Mouse (Mus musculus): ENCODE measurements around the gene Gucy2f.
"Not testable (repeated sequence)": the region's sequence is repeated elsewhere in the genome, so short reads cannot be mapped to it uniquely, and the experiment has no call there.

Gucy2f gene

DNA sequence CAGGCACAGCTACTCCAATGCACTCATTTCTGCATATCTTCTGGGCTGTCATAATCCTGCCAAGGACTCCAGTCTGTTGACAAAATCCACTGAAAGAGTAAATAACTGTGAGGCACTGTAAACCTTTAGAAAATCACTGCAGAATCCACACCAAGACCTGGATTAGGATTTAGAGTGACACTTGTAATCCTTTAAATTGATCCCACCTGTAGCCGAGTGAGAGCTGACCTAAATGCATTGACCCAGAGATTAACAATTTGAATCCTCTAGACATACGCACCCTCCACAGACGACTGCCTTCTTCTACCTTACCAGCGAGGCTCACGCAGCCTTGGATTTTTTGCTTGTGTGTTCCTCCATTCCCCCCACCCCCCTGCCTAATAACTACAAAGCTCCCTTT lies at the start of gene Gucy2f:
Gucy2f (minus strand) TSS at position 101 of the 400 bp plus-strand sequence.
- DNase-seq: no peak

DNA sequence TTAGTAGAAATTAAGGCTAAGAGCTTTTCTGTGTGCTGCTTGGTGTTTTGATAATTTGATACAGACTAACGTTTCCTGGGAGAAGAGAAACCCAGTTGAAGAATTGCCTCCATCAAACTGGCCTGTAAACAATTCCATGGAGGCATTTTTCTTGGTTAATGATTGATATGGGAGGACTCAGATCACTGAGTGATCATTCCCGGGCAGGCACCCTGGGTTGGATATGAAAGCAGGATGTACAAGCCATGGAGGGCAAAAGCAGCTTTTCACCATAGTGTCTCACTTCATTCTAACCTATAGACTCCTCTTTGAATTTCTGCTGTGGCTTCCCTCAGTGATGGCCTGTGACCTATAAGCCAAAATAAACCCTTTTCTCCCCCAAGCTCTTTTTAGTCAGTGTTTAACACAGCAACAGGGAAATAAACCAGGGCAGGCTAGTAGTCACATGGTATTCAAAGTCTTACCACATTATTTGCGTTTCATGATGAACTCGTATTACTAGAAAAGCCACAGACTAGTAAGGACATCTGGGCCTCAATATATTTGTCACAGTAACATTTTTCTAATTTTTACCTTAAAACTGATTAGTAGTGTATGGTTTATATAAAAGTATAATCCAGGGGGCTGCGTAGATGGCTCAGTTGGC lies 49.1 kb upstream of the Gucy2f start:
- DNase-seq: no peak

DNA sequence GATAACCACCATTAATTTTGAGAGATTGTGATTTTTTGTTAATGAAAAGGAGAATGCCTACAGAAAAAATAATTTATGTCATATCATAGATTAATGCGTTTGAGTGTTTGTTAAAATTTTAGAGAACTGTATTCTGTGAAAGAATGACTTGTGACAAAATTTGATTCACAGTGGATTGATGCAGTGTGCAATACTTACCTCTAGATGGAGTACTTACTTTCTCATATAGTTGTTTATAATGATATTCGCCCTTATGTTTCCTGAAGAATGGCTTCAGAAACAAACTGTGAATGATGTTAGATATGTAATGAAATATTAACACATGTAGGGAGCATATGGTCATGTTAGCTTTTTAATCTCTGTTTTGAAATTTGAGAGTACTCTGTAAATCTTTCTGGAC lies 40.4 kb upstream of the Gucy2f start:
- DNase-seq: no peak

DNA sequence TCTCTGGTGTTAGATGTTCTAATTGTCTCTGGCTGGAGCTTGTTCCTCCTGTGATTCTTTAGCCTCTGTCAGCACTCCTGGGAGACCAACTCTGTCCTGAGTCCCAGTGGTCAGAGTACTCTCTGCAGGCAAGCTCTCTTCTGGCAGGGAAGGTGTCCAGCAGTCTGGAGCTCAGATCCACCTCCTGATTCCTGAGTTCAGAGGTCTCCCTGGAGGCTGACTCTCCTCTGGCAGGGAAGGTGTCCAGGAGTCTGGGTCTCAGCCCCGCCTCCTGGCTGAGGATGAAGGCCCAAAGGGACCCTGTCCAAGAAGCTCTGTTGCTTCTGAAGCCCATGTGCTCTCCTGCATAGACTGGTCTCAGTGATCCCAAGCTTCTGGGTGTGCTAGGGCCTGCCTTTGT lies 39.4 kb upstream of the Gucy2f start:
- not testable (repeated sequence) for DNase-seq

DNA sequence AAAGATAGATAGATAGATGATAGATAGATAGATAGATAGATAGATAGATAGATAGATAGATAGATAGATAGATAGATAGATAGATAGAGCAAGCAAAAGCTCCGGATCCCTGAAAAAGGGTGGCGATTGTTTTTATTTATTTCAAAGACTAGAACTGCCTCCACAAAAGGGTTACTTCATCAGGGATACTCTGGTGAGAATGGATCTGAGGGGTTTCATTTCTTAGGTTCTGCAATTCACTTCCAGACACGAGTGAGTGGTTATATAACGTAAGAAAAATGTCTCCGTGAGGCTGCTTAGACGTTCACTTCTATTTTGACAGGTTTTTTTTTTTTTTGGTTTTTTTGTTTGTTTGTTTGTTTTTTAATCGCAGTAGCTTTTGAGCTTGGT lies 32.0 kb upstream of the Gucy2f start:
- DNase-seq: no peak

DNA sequence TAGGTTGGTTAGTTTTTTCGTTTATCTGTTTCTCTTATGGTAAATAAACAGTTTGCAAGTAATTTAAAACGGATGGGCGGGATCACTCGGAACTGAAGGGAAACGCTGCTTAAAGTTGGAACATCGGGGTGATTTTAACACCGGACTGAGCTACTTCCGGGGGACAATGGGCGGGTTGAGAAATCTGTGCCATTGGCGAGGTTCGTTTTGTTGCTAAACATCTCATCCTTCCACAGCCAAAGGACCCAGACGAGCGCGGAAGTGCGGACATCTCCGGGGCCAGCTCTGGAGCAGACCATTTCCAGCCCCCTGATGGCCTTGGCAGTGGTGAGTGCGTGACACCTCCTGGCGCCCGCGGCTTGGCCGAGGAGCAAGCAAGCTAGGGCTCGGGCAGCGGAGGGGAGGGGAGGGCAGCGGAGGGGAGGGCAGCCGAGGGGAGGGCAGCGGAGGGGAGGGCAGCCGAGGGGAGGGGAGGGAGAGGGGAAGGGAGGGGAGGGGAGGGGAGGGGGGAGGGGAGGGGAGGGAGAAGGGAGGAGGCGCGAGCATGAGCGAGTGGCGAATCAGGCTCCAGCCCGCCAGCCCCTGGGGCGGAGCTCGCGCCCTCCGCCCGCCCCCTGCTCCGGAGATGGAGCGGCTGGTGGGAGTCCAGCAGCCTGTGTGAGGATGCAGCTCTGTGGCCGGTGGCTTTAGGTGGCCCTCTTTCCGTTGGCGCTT lies 31.5 kb upstream of the Gucy2f start:
- DNase-seq: peak; percentile 74

DNA sequence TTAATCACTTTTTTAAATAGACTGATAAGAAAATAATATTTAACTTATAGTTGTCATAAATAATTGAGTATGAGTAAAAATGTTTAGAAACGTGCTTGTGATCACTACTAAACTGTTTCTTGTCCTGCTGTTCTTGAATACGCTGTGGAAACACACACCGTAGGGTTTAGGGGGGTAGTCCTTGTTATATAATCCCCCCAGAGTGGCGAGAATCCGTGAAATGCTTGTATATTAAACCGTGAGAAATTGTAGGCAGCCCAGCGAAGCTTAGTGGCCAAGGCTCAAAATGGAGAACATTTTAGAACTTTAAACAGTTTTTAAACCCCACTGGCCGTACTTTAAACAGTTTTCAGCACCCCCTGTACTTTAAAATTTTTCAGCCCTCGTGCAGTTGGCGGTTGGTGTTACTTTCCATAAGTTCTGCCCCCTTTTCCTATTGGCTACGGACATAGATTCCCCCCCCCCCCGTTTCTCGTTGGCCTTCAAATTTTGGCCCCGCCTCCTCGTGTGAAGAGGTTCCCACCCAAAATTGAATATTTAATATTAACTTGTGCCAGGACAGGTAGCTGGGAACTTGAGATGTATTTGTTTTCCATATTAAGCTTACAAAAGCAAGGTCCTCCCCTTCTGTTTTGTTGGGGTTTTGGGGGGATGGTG lies 30.8 kb upstream of the Gucy2f start:
- DNase-seq: peak; percentile 31

DNA sequence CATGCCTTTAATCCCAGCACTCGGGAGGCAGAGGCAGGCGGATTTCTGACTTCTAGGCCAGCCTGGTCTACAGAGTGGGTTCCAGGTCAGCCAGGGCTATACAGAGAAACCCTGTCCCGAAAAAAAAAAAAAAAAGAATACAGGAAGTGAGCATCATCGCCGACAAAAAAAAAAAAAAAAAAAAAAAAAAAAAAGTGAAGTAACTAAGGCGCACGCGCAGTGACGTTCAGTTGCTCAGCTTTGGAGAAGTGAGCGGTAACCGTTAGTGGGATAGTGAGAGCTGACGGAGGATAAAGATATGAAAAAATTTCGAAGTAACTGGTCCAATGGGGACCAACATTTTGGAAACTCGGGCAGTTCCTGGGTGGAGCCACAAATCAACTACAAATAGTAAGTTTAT lies 29.8 kb upstream of the Gucy2f start, which contains the start of gene Nxt2:
Nxt2 (plus strand) TSS at position 229 of the 400 bp plus-strand sequence.
- no peak for DNase-seq

DNA sequence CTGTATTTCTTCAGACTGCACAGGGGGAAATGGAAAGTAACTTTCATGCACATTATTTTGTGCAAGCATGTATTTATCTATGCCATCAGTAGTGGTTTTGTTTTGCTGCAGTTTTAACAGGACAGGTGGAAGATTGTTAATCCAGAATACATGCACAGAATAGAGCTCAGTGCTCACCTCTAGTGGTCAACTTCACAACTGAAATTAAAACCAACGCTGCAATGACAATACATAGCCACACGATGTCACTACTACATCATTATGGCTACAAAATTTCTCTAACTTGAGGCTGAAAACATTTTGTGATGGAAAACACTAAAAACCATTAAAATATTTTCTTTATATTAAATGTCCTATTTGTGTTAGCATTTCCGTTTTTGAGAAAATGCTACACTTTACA lies 3.6 kb upstream of the Gucy2f start:
- DNase-seq: peak; percentile 7

DNA sequence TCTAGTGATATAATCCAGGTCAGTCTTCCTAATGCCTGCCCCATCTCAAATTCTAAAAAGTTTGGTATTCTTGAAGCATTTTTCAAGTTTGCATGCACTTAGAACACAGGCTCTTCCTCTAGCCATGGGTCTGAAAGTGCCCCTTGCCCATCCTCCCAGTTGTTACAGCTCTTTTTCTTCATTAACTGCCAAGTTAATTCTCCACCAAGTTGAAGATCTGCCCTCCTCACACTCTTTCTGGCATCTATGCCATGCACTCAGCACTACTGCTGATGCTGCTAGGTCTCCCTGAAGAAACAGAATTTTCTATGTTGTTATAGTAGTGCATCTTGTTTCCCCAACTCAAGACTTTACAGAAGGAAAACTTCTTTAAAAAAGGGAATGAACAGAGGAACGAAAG lies 1.2 kb downstream of the Gucy2f start:
- no peak for DNase-seq

DNA sequence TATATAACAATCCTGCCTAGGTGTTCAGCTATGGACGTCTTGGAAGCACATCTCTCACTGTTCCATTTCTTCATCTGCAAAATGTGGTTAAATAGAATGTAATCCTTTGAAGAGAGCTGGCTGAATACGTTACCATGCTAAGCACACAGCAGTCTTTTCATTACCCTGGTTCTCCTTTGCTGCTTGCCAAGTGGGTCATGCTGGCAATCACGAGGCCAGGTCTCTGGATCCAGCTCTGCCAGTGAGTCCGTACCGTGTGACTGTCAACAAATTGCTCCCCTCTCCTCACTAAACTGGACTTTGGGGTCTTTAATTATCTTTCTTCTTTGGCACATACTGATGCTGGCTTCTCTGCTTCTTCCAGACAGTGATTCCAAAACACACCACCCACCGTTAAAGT lies 2.3 kb downstream of the Gucy2f start:
- DNase-seq: no peak

DNA sequence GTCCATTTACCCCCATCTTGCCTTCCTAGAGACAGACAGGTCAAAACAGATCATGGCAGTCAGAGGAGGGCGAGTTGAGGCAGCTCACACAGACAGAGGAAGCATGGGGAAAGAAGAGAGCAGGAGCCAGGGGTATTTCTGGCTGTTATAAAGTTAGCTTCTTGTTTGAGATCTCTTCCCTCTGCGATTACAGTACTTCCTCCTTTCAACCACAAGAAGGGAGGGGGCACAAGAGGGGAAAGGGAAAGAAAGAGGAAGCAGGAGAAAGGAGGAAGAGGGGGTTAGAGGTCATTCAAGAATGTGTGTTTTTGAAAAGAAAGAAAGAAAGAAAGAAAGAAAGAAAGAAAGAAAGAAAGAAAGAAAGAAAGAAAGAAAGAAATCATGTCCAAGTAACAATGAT lies 6.4 kb downstream of the Gucy2f start:
- no peak for DNase-seq

DNA sequence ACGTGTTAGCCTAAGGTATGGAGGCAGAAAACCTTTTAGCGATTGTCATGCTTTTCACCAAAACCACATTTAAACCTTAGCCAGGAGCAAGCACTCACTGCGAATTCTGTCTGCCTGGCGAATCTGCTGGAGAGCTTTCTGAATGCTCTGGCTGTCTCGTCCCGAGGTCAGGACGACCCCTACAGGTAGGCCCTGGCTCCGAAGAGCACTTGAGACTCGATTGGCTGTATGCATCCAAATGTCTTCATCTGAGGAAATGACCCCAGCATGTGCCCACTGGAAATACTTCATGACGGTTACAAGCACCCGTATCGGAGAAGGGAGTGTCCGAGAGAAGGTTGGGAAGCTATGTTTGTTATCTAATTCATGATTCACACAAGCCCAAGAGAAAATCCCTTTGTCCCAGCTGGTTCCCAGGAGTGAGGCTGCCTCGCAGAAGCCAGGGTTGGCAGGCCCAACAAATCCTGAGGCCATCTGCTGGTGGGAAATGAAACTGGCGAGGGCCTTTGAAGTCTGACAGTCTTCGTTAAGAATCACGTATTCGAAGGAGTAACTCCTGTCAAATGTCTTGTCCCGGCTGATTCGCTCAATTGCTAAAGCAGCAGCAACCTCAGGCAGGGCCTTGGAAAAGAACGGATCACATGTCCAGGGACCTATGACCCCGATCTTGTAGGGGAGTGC lies 7.6 kb downstream of the Gucy2f start:
- DNase-seq: no peak

DNA sequence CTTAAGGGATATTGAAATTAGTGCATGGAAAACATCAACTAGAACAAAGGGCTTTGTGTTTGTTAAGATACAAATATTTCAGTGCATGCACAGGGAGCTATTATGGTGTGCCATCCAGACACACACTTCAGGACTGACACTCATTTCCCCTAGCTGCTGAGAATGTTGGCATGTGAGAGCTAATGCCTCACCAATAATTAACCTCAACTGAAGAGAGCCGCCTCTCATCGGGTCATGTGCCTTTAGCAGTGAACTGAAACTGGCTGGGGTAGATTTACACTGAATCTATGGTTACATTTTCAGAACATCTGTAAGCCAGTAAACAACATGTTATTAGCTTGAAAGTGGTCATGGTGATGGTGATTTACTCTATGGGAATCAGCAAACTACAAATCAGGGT lies 14.7 kb downstream of the Gucy2f start:
- DNase-seq: no peak

DNA sequence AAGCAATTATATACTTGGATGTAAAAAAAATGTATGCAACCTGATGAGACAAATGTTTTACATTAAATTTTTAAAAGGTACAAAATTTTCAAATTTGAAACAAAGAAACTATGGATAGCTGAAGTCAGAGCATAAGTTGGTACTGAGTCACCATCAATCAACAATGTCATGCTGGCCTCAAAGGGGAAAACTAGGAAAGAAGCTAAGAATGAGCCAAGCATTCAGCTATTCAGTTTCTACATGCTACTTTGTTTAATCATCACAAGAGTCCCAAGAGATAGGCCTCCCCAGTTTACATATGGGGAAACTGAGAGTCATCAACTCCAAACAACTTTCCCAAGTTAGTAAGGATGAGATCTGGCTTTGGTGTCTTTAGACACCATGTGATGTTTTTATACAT lies 19.8 kb downstream of the Gucy2f start:
- DNase-seq: no peak

DNA sequence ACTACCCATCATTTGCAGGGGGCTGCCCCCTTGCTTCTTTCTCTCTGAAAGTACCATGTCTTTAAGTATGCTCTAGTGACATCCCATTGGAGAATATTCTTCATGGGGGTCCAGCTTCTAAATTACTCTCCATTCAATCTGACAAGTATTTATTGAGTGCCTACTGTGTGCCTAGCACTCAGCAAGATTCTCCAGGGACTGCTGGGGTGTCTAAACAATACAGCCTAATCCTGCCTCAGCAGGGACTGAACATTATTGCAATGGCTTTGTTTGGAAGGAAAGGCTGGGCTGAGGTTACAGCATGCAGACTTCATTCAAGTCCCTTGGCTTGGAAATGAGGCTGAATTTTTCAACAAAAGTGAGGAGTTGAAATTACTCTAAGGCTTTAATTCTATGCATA lies 81.0 kb downstream of the Gucy2f start:
- DNase-seq: no peak

DNA sequence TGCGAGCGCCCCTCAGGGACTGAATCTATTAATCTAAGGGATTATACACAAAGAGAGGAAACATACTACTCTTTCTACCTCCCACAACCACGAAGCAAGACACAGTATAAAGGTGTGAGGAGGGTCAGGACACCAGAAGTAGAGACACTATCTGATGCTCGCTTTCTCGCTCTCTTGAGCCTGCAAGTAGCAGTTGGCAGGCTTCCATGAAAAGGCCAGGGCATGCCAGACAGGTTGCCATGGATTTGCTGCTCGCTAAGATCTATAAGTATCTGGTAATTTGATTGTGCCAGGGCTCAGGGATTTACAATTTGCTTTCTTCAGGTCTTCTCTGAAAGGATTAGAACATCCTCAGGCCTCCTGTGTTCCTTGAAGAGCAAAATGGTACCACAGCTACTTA lies 85.5 kb downstream of the Gucy2f start:
- no peak for DNase-seq

DNA sequence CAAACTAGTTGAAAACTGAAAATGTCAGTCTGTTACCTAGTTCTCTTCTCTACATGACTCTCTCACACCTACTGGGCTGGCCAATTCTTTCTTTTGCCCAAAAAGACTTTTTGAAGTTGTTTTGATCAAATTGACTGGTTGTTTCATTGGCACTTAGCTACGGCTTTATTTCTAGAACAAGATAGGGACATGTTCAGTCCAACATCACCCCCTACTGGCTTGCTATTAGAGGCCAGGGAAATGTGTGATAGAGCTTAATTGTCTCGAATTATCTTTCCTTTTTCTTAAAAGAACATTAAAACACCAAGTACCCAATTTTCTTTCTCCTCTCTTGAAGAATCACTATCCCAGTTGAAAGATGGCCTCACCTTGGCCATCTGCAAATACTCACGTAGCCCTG lies 99.8 kb downstream of the Gucy2f start:
- no peak for DNase-seq

DNA sequence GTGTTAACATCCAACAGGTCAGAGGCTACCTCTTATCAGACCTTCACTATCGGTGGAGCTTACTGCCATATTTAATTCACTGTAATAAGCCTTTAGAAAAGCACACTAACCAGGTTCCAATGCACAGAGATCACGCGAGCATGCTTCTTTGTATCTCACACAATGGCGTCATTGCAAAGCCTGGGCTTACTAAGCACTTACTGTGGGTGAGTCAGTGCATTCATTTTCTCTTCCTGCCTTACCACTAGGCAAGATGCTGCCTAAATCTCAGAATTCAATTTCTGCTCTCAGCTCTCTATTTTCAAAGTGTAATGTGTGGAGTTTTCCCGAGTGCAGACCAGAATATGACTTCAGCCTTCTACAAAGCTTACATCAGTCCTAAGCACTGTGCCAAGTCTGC lies 101.2 kb downstream of the Gucy2f start:
- DNase-seq: no peak

DNA sequence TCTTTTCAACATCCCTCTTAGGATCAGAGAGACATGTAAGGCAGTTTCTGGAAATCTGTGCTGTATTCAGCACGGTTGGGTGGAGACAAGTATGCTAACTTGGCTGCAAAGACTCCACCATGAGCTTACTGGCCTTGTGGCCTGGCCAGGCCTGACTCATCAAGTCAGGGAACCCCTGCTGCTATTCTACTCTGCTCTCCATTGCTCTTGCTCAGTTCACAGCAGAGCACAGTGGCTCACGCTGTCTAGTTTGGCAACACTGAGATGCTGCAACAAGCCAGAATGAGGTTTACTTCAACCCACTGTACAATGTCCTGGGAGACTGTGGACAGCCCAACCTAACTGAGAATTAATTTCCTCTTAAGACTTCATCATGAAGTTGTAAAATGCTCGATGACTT lies 134.1 kb downstream of the Gucy2f start:
- DNase-seq: no peak

Data from thymus, postnatal 14 days (tissue).